Mouse (Mus musculus) spleen, postnatal 36 days (tissue): ENCODE results near the gene Ofcc1.

Experiments used
- DNase-seq, 2 experiments: peaks; one replicate each; pipeline ENCODE4 v3.0.0; 2022; ENCODE audit warnings: low spot score in 2 of 2, mixed read lengths in 1 of 2

Gene Ofcc1

DNA sequence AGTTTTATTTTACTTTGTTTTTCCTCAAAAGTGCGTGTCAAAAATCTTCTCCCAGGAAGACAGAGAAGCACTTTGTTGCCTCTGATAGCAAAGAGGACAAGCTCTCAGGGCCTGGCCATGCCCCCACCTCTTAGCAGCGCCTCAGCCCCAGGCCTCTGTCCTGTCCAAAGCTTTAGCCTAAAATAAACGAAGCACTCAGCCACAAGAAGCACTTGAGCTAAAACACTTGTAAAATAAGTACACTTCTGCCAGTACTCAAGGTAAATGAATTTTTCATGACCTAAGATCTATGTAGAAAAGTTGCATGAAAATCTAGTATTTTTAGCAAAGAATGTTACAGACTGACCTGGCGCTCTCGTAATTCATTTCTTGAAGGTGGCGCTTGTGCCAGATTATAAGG is 117.4 kb downstream of the Ofcc1 start:
- no peak for DNase-seq

DNA sequence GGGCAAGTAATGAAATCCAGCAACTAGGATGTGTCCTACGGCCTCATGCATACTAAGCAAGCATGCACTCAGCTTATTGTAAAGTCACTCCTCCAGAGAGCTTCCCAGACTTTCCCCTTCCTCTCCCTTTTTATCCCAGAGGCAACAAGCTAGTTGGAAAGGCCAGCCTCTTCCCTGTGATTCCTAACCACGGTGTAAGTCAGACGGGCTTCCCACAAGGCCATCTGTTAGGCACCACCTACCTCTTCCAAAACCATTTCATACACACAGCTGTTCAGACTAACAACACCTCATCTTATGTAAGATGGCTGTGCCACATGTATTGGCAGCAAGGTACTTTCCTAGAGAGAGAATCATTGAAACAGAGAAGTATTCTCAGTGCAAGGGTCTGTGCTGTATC is 124.9 kb downstream of the Ofcc1 start:
- no peak for DNase-seq

DNA sequence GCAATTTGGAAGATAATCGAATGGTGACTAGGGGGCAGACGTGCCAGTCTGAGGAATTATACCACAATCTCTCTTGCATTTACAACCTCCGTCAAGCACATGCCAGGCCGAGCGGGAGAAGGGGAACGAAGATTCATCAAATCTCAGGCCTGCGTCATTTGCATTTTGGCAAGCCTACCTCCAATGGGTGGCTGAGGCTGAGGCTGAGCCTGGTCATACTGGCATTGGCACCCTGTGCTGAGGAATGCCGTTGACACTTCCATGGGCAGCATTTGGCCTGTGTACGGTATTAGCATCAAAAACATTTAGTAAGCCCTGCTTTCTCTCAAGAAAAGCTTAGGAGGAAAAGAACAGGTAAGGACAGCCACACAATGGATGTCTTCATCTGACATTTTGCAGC is 152.9 kb downstream of the Ofcc1 start:
- no peak for DNase-seq

DNA sequence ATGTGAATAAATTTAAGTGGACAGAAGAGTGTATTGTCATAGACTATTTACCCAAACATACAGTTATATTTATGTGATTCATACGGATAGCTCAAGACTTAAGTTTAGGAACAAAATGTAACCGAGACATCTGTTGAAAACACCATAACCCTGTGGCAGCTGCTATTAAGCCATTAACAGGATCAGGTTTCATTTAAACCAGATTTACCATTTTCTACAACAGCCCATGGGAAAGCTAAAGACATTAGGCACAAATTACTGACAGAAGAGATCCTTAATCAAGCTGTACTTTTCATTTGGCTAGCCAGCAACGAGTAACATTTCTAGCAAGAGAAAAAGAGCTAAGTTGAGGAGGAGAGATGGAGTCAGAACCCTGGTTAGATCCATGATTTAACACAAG is 179.5 kb downstream of the Ofcc1 start:
- DNase-seq: no peak

DNA sequence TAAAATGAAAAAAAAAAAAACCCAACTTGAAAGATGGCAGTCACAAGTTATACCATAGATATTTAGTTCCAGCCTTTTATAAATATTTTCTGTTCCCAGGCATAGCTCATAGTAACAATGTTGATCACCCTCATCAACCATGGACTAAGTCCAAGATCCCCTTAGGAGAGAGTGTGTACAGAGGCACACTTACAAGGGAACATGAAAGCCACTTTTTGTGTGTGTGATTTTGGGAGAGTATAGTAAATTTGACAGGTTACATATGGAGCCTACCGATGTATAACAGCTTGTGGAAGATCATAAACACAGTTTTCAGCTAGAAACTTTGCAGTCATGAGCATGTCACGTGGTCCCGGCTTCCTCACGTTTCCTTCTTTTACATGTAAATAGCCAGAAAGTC is 189.5 kb downstream of the Ofcc1 start:
- DNase-seq: no peak

DNA sequence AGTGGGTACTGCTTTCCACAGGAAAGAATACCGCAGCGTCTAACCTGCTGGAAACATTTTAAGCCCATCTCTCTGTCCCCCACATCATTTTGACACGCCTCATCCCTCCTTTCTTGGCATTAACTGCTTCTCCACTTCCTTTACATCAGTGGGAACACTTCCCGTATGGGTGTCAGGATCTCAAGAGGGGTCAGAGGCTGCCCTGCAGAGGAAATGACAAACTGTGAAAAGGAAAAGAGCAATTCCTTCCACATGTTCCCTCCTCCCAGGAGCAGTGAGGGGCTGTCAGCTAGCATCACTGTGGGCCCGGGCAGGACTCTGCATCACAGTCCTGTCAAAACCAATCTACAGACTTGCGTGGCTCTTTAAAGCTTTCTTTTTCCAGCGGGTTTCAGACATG is 193.4 kb downstream of the Ofcc1 start:
- DNase-seq: no peak

DNA sequence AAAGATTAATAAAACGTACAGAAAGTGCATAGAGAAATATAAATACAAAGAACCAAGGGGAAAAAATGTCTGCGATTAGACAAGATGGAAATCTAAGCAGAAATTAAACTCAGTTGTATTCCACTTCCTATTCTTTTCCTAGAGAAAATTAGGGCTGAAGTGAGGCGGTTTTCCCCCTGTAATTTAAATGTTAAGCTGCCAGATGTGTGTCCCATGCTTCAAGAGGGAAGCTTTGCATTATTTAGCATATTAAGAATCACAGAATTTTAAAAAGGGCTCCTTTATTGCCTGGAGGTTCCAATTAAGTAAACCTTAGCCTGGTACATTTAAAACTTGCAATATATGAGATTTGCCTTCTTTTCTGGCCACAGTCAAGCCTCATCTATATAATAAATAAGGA is 205.8 kb downstream of the Ofcc1 start:
- no peak for DNase-seq

DNA sequence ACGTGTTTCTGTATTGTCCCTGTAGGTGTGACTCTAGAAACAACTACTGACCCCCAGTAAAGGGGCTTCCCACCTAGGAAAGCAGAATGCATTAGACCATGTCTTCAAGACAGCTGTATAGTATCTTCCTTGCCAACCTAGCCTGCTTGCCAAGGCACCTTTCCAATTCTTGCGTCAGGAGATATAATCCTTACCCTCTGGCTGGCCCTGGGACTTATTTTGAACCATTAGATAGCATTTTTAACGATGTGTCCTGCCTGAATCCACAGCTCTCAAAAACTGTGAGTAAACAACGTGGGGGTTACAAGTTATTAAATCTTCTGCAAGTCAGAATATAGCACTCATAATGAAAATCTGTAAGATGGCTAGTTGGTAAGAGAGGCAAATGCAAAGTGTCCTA is 221.3 kb downstream of the Ofcc1 start:
- DNase-seq: no peak

DNA sequence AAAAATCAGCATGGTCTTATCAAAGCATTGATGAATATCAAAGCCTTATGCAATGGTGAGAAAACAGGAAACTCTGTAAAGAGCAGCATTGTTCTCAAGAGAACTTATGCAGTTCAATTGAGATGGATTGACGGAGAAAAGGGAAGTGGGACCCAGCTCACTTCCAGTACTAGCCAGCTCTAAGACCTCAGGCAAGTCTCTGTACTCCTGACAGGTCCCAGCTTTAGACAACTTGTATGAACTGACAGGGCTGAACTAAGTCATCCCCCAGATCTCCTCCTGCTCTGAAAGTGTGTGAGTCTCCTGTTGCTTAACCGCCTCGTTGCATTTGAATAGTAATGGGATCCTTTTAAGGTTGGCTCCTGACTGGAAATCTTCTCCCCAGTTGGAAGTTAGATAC is 225.2 kb downstream of the Ofcc1 start:
- no peak for DNase-seq

DNA sequence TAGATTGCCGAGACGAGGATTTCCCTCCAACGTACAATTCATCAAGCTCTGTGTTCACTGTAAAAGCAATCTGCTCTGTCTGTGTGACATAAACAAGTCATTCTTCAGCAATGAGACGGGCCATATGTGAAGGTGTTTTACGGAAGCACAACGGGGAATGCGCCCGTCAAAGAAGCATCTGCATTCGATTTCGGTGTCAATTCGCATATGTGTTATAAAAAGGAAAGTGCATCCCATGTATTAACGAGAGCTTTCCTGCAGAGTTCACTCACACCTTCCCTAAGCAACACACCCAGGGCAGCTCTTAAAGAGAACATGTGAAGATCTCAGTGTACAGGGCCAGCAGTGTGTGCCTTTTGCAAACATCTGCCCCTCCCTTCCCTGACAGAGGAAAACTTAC is 225.6 kb downstream of the Ofcc1 start:
- no peak for DNase-seq

DNA sequence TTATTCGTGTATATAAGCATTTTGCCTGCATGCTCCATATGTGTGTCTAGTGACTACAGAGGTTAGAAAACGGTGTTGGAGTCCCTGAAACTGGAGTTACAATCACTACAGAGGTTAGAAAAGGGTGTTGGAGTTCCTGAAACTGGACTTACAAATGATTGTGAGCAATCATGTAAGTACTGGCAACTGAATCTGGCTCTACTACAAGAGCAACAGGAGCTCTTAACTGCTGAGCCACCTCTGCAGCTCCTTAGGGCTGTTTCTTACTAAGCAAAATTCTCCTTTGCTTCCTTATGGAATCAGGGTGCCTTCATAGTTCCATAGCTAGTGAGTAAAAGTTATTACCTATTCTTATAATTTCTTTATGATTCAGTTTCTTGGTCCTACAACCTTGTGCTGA is 237.4 kb downstream of the Ofcc1 start:
- no peak for DNase-seq

DNA sequence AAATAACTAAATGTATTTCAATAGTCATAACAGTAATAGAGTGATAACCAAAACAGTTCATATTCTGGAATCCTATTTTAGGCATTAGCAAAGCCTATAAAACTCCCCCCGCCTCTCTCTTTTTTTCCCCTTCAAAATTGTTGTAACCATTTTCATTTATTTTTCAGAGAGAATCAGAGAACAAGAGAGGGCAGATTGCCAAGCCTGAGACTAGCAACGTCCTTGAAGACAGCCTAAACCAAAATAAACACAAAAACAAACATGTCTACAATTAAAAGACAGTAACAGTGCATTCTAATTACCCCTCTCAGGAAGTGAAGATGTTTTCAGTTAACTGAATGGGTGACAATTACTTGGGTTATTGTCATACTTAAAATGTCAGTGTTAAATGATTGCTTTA is 248.9 kb downstream of the Ofcc1 start:
- DNase-seq: no peak

DNA sequence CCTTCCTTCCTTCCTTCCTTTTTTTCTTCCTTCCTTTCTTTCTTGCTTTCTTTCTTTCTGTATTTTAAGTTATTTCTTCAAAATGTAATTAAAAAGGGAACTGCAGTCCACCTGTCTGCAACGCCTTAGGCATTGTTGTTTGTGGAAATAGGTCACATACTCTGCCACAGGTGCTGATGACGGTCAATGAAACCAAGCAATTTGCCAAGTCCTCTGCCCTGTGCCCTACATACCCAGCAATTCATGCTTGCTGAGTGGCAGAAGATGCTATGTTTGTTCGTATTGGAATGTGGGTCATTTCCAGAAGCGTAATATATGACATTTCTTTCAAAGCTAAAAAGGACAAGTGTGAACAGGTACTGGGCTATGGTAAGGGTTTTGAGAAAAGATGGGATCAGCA is 285.0 kb downstream of the Ofcc1 start:
- DNase-seq: no peak

DNA sequence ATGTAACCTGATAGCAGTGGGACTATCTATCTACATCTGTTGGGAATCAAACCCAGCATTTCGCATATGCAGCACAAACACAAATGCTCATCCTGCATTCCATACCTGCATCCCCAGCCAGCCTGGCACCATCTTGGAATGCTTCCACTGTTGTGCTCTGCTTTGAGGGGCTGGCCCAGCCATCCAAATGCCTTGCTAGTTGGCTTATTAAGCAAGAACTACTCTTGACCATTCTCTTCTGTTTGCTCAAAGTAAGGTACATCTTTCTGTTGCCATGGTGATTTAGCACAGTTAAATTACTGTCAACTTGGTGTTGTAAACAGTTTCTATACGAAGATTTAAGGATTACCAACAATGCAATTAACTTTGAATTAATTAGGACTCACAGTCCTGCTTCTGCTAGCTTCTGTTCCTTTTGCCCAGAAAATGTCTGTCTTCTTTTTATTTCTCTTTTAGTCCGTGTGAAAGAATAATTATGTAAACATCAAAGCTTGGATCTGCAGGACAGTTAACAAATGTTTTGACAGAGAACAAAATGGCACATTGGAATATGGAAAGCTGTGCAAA is 286.3 kb downstream of the Ofcc1 start:
- no peak for DNase-seq

DNA sequence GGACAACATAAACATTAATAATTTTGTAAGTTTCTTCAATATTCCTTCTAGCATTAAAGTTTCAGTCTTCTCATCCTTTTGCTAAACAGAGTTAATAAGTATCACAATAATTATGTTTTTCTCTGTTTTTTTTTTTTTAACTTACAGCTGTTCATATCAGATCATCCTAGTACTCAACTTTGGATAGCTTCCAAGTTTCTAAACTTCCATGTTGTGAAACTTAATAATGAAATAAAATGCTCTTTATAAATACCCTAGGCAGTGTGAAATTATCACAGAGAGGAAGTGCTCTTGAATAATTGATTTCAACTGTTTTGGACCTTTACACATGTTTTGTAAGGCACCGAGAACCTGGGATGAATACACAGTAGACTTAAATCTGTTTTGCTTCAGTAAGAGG is 291.2 kb downstream of the Ofcc1 start:
- no peak for DNase-seq

DNA sequence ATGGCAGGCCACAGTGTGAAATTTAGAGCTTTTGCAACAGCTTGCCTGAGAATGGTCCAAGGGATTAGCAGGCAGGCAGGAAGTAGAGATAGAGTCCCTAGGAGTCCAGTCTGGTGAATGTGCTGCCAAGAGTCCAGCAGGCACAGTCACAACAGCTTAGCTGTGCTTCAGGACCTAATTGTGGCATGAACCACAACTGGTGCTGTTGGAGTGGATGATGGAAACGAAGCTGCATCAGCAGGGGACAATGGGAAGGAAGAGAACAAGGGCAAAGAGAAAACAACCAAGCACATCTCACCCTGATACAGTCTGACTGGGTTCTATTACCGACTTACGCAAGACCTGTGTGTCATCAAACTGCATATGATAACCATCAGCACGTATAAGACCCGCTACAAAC is 300.0 kb downstream of the Ofcc1 start:
- DNase-seq: no peak

DNA sequence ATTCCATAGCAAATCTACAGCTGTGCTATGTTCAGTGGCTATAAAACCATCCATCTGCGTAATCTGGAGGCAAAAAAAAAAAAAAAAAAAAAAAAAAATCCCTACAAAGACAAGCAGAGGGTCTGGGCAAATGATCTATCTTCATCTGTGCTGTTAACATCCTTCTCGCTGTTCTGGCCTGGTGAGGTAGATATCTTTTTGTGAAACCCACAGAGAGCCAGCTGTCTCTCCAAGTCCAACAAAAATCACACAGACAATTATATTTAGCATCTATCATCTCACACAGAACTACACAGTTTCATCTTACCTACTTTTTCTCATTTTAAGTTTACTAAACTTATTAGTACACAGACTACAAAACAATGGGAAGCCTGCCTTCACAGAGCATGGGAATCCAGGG is 323.4 kb downstream of the Ofcc1 start:
- no peak for DNase-seq

DNA sequence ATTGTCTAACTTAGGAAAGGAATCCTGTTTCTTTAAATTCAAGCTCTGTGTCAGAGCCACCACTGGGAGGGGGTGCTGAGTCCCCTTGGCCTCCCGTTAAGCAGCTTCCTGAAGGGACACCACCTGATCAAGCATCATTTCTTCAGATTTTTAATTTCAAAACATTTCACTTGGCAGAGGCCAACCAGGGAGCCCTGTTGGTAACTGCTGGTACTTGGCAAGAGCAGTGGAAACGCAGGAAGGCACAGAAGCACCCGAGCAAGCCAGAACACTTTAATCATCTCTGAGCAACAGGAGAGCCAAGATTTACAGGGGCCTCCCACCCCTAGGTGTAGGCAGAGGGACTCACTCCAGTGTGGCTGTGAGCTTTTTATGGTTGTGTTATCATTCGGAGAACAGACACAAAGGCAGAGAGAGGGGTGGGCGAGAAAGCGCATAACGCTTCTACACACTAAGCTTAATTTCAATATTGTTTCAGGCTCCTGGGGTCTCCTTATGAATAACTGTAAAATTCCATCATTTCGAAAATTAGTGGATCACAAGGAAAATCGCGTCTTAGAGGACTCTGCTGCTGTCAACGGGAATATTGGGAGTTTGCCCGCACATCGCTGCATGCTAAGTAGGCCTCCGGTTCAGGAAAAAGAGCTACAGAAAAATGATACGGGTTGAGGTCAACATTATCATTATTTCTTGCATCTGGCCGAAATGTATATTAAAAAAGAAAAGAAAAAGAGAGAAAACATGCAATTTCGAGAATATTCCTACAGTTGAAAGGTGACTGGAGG is 324.1 kb downstream of the Ofcc1 start:
- DNase-seq: no peak

DNA sequence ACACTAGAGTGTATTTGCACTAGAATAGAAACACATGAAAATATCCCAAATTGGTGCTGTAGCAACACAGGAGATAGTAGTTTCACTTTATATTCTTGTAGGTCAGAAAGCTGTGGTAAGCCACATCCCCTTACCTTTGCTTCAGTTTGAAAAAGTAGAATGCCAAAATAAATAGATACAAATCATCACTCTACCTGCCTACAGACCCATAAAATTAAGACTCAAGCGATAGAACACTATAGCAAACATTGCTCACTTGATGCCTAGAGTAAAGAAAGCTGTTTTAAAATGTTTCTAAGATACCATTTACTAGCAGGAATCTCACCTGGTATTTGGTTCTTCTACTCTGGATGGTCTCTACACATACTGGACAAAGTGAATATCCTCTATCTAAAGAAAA is 331.8 kb downstream of the Ofcc1 start:
- DNase-seq: no peak

DNA sequence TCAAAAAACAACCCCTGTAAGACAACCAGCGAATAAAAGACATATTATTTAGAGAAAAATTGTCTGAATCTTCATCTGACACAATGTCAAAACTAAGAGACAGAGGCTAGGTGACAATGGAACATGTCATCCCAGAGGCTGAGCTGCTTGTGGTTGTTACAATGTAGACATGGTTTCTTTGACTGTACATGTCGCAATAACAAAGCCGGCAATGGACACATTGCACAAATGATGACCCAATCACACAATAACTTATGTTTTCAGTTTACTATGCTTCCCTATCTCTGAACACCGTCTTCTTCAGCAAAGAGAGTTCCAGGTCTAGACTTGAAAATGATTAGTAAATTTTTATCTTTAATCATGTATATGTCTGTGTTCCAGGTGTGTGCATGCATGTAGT is 332.4 kb downstream of the Ofcc1 start:
- no peak for DNase-seq

DNA sequence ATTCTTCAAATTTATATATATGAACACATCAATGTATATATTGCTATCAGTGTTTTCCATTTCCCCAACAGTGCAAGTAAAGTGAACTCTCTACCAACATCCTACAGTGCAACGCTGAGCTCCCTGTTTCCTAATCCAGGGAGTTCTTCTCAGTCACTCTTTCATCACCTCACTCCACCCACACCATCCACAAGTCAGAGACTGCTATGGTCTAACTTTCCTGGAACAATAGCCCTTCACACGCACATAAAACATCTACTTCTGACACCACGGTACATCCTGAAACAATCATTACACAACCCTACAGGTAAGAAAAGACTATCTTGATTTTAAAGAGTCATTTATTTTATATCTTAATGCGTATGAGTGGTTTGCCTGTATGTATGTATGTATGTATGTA is 335.4 kb downstream of the Ofcc1 start:
- no peak for DNase-seq

DNA sequence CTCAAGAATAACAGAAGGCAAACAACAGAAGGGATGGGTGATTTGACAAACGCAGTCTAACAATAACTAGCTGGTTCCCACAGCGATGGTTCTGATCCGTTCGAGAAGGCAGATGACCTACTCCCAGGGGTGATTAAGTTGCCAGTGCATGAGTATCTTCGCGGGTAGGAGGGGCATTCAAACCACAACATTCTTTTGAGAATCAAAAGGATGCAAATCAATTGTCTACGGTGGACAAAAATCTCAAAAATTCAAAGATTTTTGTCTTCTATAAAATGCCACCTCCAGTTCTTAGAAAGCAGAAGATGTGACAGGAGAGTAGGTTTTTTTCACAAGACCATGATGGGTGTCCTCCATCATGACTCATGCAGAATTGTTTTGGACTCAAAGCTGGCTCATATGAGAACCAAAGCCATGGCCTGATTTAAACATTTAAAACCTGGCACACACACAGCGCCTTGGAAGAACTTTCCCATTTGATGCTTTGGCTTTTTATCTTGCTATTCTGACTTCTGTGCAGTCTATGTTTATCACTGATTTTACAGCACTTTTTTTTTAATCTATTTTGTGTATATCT is 338.0 kb downstream of the Ofcc1 start:
- no peak for DNase-seq

DNA sequence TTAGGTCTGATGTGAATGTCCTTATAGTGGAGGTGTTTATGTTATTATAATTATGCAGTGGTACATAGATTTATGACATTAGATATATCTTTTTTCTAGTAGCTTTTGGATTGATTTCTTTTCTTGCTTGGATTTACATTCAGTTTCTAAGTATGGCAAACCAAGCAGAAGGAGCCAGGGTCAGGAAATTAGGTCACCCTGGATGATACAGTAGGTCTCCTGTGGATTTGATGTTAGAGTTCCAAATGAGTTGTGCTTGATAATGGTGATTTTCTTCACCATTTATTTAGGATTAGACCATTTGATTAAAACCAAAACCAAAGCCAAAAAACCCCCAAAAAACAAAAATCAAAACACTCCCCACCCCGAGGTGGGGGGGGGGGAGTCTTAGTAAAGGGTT is 338.6 kb downstream of the Ofcc1 start:
- no peak for DNase-seq

DNA sequence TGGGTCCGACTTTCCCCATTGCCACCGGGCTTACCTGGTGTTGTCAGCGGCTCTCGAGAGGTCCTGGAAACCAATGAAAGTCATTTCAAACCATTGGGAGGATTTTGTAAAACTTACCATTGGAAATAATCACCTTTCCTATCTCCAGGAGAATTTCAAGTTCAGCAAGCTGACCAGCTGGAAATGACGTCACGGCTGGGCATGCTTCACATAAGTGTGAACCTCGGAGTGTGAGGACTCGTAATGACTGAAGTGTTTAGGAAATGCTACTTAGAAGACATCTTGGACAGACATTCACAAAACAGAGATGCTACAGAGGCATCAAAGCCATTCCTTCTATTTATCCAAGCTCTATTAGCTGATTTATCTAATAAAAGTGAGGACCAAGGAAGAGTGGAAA is 361.0 kb downstream of the Ofcc1 start:
- DNase-seq: no peak
